8 mouse cellular contexts compared by ENCODE assay signal in genomic region chrX:74352645-74353466, GRCm38 (mm10). TPM values are rescaled to one million over a fixed set of nuclear protein-coding genes. Genes with fewer than 3 reads are reported as not detected.
DNase-seq lines count a peak whose midpoint lies in the region; ATAC-seq and TF ChIP-seq lines count a peak whose summit lies in the region.

No protein-coding gene starts in this region.

- TF ChIP-seq POLR2A in brain, embryonic 14.5 days (IDR thresholded peaks at IDR 0.05; ENCODE audit: borderline replicate concordance, extremely low read depth, insufficient read depth, insufficient read length, poor library complexity, severe bottlenecking), result no peak

- no peak for DNase-seq in layer of hippocampus, adult 2 months (ENCODE audit: low spot score in 2 of 2)
- DNase-seq in layer of hippocampus, adult 8-10 months (ENCODE audit: low spot score in 2 of 2), result no peak
- DNase-seq in brain, embryonic 14.5 days (ENCODE audit: low read depth), result peak; percentile 15
- DNase-seq in naive thymus-derived CD4-positive, alpha-beta T cell, adult 2 months (ENCODE audit: low read depth), result peak; percentile 12
- no peak for DNase-seq in adrenal gland, adult 8-10 months
- no peak for DNase-seq in cerebellum, postnatal 4 days (ENCODE audit: low spot score in 2 of 2)
- DNase-seq in kidney, postnatal 36 days, result no peak

- ATAC-seq in hindbrain, embryonic 16.5 days, result peak; percentile 52

- no peaks in the 10 kb centered on the region for H3K9me3 ChIP-seq in hindbrain, embryonic 16.5 days (ENCODE audit: control insufficient read depth, low read length)

- no peaks in the 10 kb centered on the region for H3K36me3 ChIP-seq in hindbrain, embryonic 16.5 days (ENCODE audit: control insufficient read depth, insufficient read depth, low read length)

- WGBS in hindbrain, embryonic 16.5 days, result 25% methylated on average over 13 of the region's 13 CpGs

- H3K4me2 ChIP-seq in hindbrain, embryonic 16.5 days (ENCODE audit: low read length), result peak overlapping the region; percentile 53

- H3K9ac ChIP-seq in hindbrain, embryonic 16.5 days (ENCODE audit: low read depth, low read length), result peak overlapping the region; percentile 61

- no peaks in the 10 kb centered on the region for H3K4me1 ChIP-seq in hindbrain, embryonic 16.5 days (ENCODE audit: control insufficient read depth, insufficient read depth, low read depth, low read length)

- H3K27ac ChIP-seq in layer of hippocampus, adult 2 months, result peak overlapping the region; percentile 84
- peak overlapping the region; percentile 75 for H3K27ac ChIP-seq in hindbrain, embryonic 16.5 days (ENCODE audit: low read depth, low read length)

- no peaks in the 10 kb centered on the region for H3K27me3 ChIP-seq in hindbrain, embryonic 16.5 days (replicated peaks; ENCODE audit: control insufficient read depth, insufficient read depth, low read length)

- H3K4me3 ChIP-seq in layer of hippocampus, adult 2 months, result peak overlapping the region; percentile 63
- H3K4me3 ChIP-seq in hindbrain, embryonic 16.5 days (ENCODE audit: low read length), result peak overlapping the region; percentile 43

- no peak for TF ChIP-seq CTCF in layer of hippocampus, adult 2 months (conservative IDR thresholded peaks at IDR 0.05)
- TF ChIP-seq CTCF in brain, embryonic 14.5 days (IDR thresholded peaks at IDR 0.05; ENCODE audit: borderline replicate concordance, extremely low read depth, insufficient read depth, insufficient read length), result no peak

RNA-seq across cellular contexts. Expression of gene Lage3, which starts 0.6 kb away (rescaled TPM):
- 10 to 100 TPM; 23.3 to 27.3 TPM for total RNA-seq in layer of hippocampus, adult 2 months (2021)
- total RNA-seq in layer of hippocampus, adult 8-10 months (2022), result 10 to 100 TPM; 23.8 to 28.8 (median 26.8) TPM
- polyA plus RNA-seq in brain, embryonic 14.5 days (2012; rRNA removed), result 63.0 and 107 TPM in 2 replicates
- 69.7 and 78.4 TPM in 2 replicates for polyA plus RNA-seq in hindbrain, embryonic 16.5 days (2015; fragmentation: Nextera tagmentation; extraction: Ambion mirVana)
- total RNA-seq in adrenal gland, adult 8-10 months (2022), result 10 to 100 TPM; 50.0 to 63.9 (median 53.6) TPM

RNA-seq across cellular contexts. Expression of gene Ubl4a, which starts 20.2 kb away (rescaled TPM):
- 10 to 100 TPM; 61.1 to 65.1 TPM for total RNA-seq in layer of hippocampus, adult 2 months (2021)
- 10 to 100 TPM; 53.8 to 75.5 (median 62.2) TPM for total RNA-seq in layer of hippocampus, adult 8-10 months (2022)
- 52.8 and 63.4 TPM in 2 replicates for polyA plus RNA-seq in brain, embryonic 14.5 days (2012; rRNA removed)
- polyA plus RNA-seq in hindbrain, embryonic 16.5 days (2015; fragmentation: Nextera tagmentation; extraction: Ambion mirVana), result 72.9 and 74.6 TPM in 2 replicates
- total RNA-seq in adrenal gland, adult 8-10 months (2022), result 10 to 100 TPM; 65.7 to 68.0 (median 66.7) TPM

RNA-seq across cellular contexts. Expression of gene Slc10a3, which starts 20.3 kb away (rescaled TPM):
- total RNA-seq in layer of hippocampus, adult 2 months (2021), result 1 to 10 TPM; 2.8 to 3.1 TPM
- total RNA-seq in layer of hippocampus, adult 8-10 months (2022), result 1 to 10 TPM; 2.6 to 3.4 (median 2.9) TPM
- 6.1 and 7.7 TPM in 2 replicates for polyA plus RNA-seq in brain, embryonic 14.5 days (2012; rRNA removed)
- polyA plus RNA-seq in hindbrain, embryonic 16.5 days (2015; fragmentation: Nextera tagmentation; extraction: Ambion mirVana), result 7.5 and 8.2 TPM in 2 replicates
- total RNA-seq in adrenal gland, adult 8-10 months (2022), result 10 to 100 TPM; 22.6 to 29.6 (median 26.1) TPM

RNA-seq across cellular contexts. Expression of gene Plxna3, which starts 24.0 kb away (rescaled TPM):
- total RNA-seq in layer of hippocampus, adult 2 months (2021), result 10 to 100 TPM; 31.5 to 32.0 TPM
- 10 to 100 TPM; 30.0 to 38.9 (median 33.1) TPM for total RNA-seq in layer of hippocampus, adult 8-10 months (2022)
- polyA plus RNA-seq in brain, embryonic 14.5 days (2012; rRNA removed), result 297 and 349 TPM in 2 replicates
- 38.2 and 49.4 TPM in 2 replicates for polyA plus RNA-seq in hindbrain, embryonic 16.5 days (2015; fragmentation: Nextera tagmentation; extraction: Ambion mirVana)
- total RNA-seq in adrenal gland, adult 8-10 months (2022), result 10 to 100 TPM in 3 of 4 experiments, 1 to 10 TPM in 1; 7.2 to 29.6 (median 19.1) TPM

RNA-seq across cellular contexts. Expression of gene Fam50a, which starts 40.0 kb away (rescaled TPM):
- total RNA-seq in layer of hippocampus, adult 2 months (2021), result 10 to 100 TPM; 28.1 to 33.7 TPM
- total RNA-seq in layer of hippocampus, adult 8-10 months (2022), result 10 to 100 TPM; 28.7 to 39.4 (median 30.9) TPM
- polyA plus RNA-seq in brain, embryonic 14.5 days (2012; rRNA removed), result 32.0 and 41.0 TPM in 2 replicates
- polyA plus RNA-seq in hindbrain, embryonic 16.5 days (2015; fragmentation: Nextera tagmentation; extraction: Ambion mirVana), result 61.5 and 61.7 TPM in 2 replicates
- total RNA-seq in adrenal gland, adult 8-10 months (2022), result 10 to 100 TPM; 62.3 to 82.0 (median 71.6) TPM

Comparison
In these comparisons a context has a peak if more than half of its experiments do, and no peak if none do; other contexts are left out.
1. DNase-seq: peak in brain, embryonic 14.5 days (single experiment) and naive thymus-derived CD4-positive, alpha-beta T cell, adult 2 months (single experiment); none in layer of hippocampus, adult 2 months (0 of 2), layer of hippocampus, adult 8-10 months (0 of 2), adrenal gland, adult 8-10 months (single experiment), cerebellum, postnatal 4 days (0 of 2) and kidney, postnatal 36 days (0 of 2).
2. RNA of gene Slc10a3, which starts 20.3 kb away (total RNA-seq): 22.6 to 29.6 TPM in adrenal gland, adult 8-10 months; 2.8 to 3.1 TPM in layer of hippocampus, adult 2 months and 2.6 to 3.4 TPM in layer of hippocampus, adult 8-10 months; every median in the first group is over 4 times any median in the second.